Comparison of ENCODE assay signal across 8 mouse cellular contexts in genomic region chr8:4165852-4166751, GRCm38 (mm10). TPM values are rescaled to one million over a fixed set of nuclear protein-coding genes. Genes with fewer than 3 reads are reported as not detected.
A peak's percentile ranks its signal among the peaks of the same experiment; 100 is the strongest.
DNase-seq lines count a peak whose midpoint lies in the region; ATAC-seq lines count a peak whose summit lies in the region.

Evi5l (plus strand) TSS chr8:4166567.

- peak within 1 kb of the TSS; percentile 76 for H3K9ac ChIP-seq in hindbrain, embryonic 11.5 days (ENCODE audit: low read depth, low read length)

- no peaks in the 10 kb centered on the region for H3K4me1 ChIP-seq in hindbrain, embryonic 11.5 days (replicated peaks; ENCODE audit: control insufficient read depth, insufficient read depth, low read length)

- H3K36me3 ChIP-seq in hindbrain, embryonic 11.5 days (ENCODE audit: control insufficient read depth, insufficient read depth, low read length), result no peaks in the 10 kb centered on the region

- H3K4me3 ChIP-seq in hindbrain, embryonic 11.5 days (ENCODE audit: low read depth, low read length), result peak within 1 kb of the TSS; percentile 80

- WGBS in hindbrain, embryonic 11.5 days, result 1% methylated on average over 50 of the region's 51 CpGs

- H3K9me3 ChIP-seq in hindbrain, embryonic 11.5 days (ENCODE audit: control insufficient read depth, low read length), result no peaks in the 10 kb centered on the region

- H3K27me3 ChIP-seq in hindbrain, embryonic 11.5 days (ENCODE audit: control insufficient read depth, insufficient read depth, low read length), result no peaks in the 10 kb centered on the region

- peak within 1 kb of the TSS; percentile 71 for H3K27ac ChIP-seq in hindbrain, embryonic 11.5 days (ENCODE audit: low read depth, low read length)

- peak within 1 kb of the TSS; percentile 83 for H3K4me2 ChIP-seq in hindbrain, embryonic 11.5 days (replicated peaks; ENCODE audit: low read depth, low read length)

- peak; percentile 100 for DNase-seq in Muller cell, postnatal 12 days (ENCODE audit: inconsistent ontology term)
- peak; percentile 100 for DNase-seq in cerebellum, adult 9-11 months
- DNase-seq in frontal cortex, adult 2 months (ENCODE audit: extremely low spot score in 1 of 2, low spot score in 1 of 2), result peak; percentile 100
- peak; percentile 99 for DNase-seq in hindbrain, embryonic 11.5 days (ENCODE audit: low spot score)
- DNase-seq in layer of hippocampus, postnatal 10 days (ENCODE audit: low spot score in 2 of 2), result peak; percentile 99
- DNase-seq in lung, postnatal 10 days, result peak; percentile 100
- DNase-seq in ovary, postnatal 36 days (ENCODE audit: low spot score), result peak; percentile 97
- DNase-seq in thymus, postnatal 25 days, result peak; percentile 99

- peak; percentile 99 for ATAC-seq in hindbrain, embryonic 11.5 days (ENCODE audit: low FRiP score)

RNA-seq across cellular contexts. Expression of gene Evi5l, which starts in this region (rescaled TPM):
- 76.1 and 83.7 TPM in 2 replicates for polyA plus RNA-seq in frontal cortex, adult 2 months (2012; rRNA removed)
- polyA plus RNA-seq in hindbrain, embryonic 11.5 days (2014; fragmentation: Nextera tagmentation; extraction: Ambion mirVana), result 28.1 and 33.5 TPM in 2 replicates
- 100 to 1,000 TPM; 137 TPM for total RNA-seq in layer of hippocampus, postnatal 10 days (2021)

Comparison
In these comparisons a context has a peak if more than half of its experiments do, and no peak if none do; other contexts are left out.
1. Peak in every context shown above with its lines: DNase-seq, ATAC-seq, H3K4me3 ChIP-seq and H3K27ac ChIP-seq.